Mouse (Mus musculus) heart, embryonic 11.5 days (tissue): Measurements from ENCODE around the gene Tns1. TPM values are rescaled to one million over a fixed set of nuclear protein-coding genes. Genes with fewer than 3 reads are reported as not detected.

Source experiments
- ATAC-seq: fragments of 200-750 bp; cut with Nextera tagmentation; replicated peaks from 2 replicates; pipeline ENCODE4 v1.8.0; 2017; ENCODE audit warnings: moderate library complexity; ENCODE audit not compliant: insufficient number of reproducible peaks, low FRiP score, low TSS enrichment
- H3K27ac ChIP-seq: fragments of 300-500 bp; sonication (generic); 2 replicates; pipeline ENCODE4 v1.5.1; 2014; ENCODE audit warnings: mild to moderate bottlenecking, low read depth, low read length
- H3K27me3 ChIP-seq: fragments of 300-500 bp; sonication (generic); 2 replicates; pipeline ENCODE4 v1.6.1; 2014; ENCODE audit warnings: mild to moderate bottlenecking, low read length, mixed read lengths; ENCODE audit not compliant: control insufficient read depth, insufficient read depth
- H3K36me3 ChIP-seq: fragments of 300-500 bp; sonication (generic); 2 replicates; pipeline ENCODE4 v1.6.1; 2014; ENCODE audit warnings: mild to moderate bottlenecking, low read length, moderate library complexity, mixed read lengths; ENCODE audit not compliant: control insufficient read depth, insufficient read depth
- H3K4me1 ChIP-seq: fragments of 300-500 bp; sonication (generic); 2 replicates; pipeline ENCODE4 v1.6.1; 2014; ENCODE audit warnings: low read length; ENCODE audit not compliant: control insufficient read depth, insufficient read depth
- H3K4me2 ChIP-seq: fragments of 300-500 bp; sonication (generic); 2 replicates; pipeline ENCODE4 v1.6.1; 2014; ENCODE audit warnings: mild to moderate bottlenecking, moderate library complexity
- H3K4me3 ChIP-seq: fragments of 300-500 bp; sonication (generic); 2 replicates; pipeline ENCODE4 v1.5.1; 2014; ENCODE audit warnings: low read depth, low read length
- H3K9ac ChIP-seq: fragments of 300-500 bp; sonication (generic); 2 replicates; pipeline ENCODE4 v1.6.1; 2014; ENCODE audit warnings: mild to moderate bottlenecking, low read depth, low read length, moderate library complexity
- H3K9me3 ChIP-seq: fragments of 300-500 bp; sonication (generic); replicated peaks from 2 replicates; pipeline ENCODE4 v1.6.1; 2016; ENCODE audit warnings: low read length; ENCODE audit not compliant: control insufficient read depth
- WGBS: fragments of 180-500 bp; shearing (Covaris S2); extraction: QIAGEN DNeasy Blood & Tissue Kit; methylation state at CpG from one replicate; pipeline ENCODE4 v1.1.7; 2014; ENCODE audit not compliant: insufficient replicate concordance; 5-methylcytosine and 5-hydroxymethylcytosine counted together
- polyA plus RNA-seq: library from polyadenylated mRNA; unstranded; fragments of >200 nt; fragmentation: Nextera tagmentation; extraction: Ambion mirVana; gene quantifications from 2 replicates; pipeline ENCODE4 v1.2.1, GENCODE M21; 2014

Tns1 gene
- polyA plus RNA-seq, 1 experiment from 2014 or later, result 75.6 TPM

- no peaks in the 10 kb centered on the region; the same call in 1 of the 2 replicates for H3K36me3 ChIP-seq
- H3K9me3 ChIP-seq, result no peaks in the 10 kb centered on the region
- H3K27me3 ChIP-seq, result no peaks in the 10 kb centered on the region
- peak overlapping the region; percentile 90 for H3K9ac ChIP-seq
- 15% methylated on average over 14 of the region's 14 CpGs for WGBS
- no peak overlapping the region for H3K27ac ChIP-seq
- no peak for ATAC-seq
- peak overlapping the region; percentile 62 for H3K4me3 ChIP-seq
- peak overlapping the region; percentile 95 for H3K4me2 ChIP-seq
- H3K4me1 ChIP-seq, result peaks cover 34% of the 10 kb centered on the region
Observed at GRCm38 (mm10) chr1:74067866-74068265, 56.4 kb downstream of the Tns1 start.

- no peak overlapping the region for H3K27ac ChIP-seq
- H3K4me1 ChIP-seq, result peaks cover 34% of the 10 kb centered on the region
- H3K9ac ChIP-seq, result no peak overlapping the region
- whole genome bisulfite sequencing, result 75% methylated on average over 3 of the region's 3 CpGs
- no peaks in the 10 kb centered on the region for H3K27me3 ChIP-seq
- ATAC-seq, result no peak
- no peaks in the 10 kb centered on the region for H3K9me3 ChIP-seq
- H3K4me3 ChIP-seq, result no peak overlapping the region
- no peaks in the 10 kb centered on the region; the same call in 1 of the 2 replicates for H3K36me3 ChIP-seq
- no peak overlapping the region for H3K4me2 ChIP-seq
Observed at GRCm38 (mm10) chr1:74066576-74066975, 57.7 kb downstream of the Tns1 start.

GRCm38 (mm10) chr1:74066061-74066460 lies 58.2 kb downstream of the Tns1 start:
- no peak overlapping the region for H3K27ac ChIP-seq
- H3K9me3 ChIP-seq, result no peaks in the 10 kb centered on the region
- H3K4me1 ChIP-seq, result peaks cover 34% of the 10 kb centered on the region
- no peaks in the 10 kb centered on the region for H3K27me3 ChIP-seq
- no peak overlapping the region for H3K4me3 ChIP-seq
- WGBS, result 72% methylated on average over 5 of the region's 5 CpGs
- H3K36me3 ChIP-seq, result no peaks in the 10 kb centered on the region; the same call in 1 of the 2 replicates
- no peak overlapping the region for H3K9ac ChIP-seq
- ATAC-seq, result no peak
- H3K4me2 ChIP-seq, result no peak overlapping the region

GRCm38 (mm10) chr1:74060046-74060445 lies 64.2 kb downstream of the Tns1 start:
- Histone ChIP-seq H3K27ac (no peak overlapping the region), H3K36me3 (no peaks in the 10 kb centered on the region), H3K4me3 (no peak overlapping the region), H3K27me3 (no peaks in the 10 kb centered on the region), H3K9ac (no peak overlapping the region), H3K4me1 (peaks cover 20% of the 10 kb centered on the region), H3K9me3 (no peaks in the 10 kb centered on the region), H3K4me2 (no peak overlapping the region)
- no peak; the same call in 1 of the 2 replicates for ATAC-seq
- WGBS, result 79% methylated on average over 6 of the region's 6 CpGs

GRCm38 (mm10) chr1:74059552-74059951 lies 64.7 kb downstream of the Tns1 start:
- Histone ChIP-seq H3K27me3 (no peaks in the 10 kb centered on the region), H3K27ac (no peak overlapping the region), H3K4me1 (peaks cover 25% of the 10 kb centered on the region), H3K9ac (no peak overlapping the region), H3K36me3 (no peaks in the 10 kb centered on the region), H3K4me3 (no peak overlapping the region), H3K4me2 (no peak overlapping the region), H3K9me3 (no peaks in the 10 kb centered on the region)
- 84% methylated on average over 5 of the region's 5 CpGs for WGBS
- ATAC-seq, result peak; percentile 26; the same call in 1 of the 2 replicates

- H3K4me2 ChIP-seq, result no peak overlapping the region
- no peaks in the 10 kb centered on the region for H3K9me3 ChIP-seq
- peaks cover 33% of the 10 kb centered on the region for H3K4me1 ChIP-seq
- H3K4me3 ChIP-seq, result no peak overlapping the region
- ATAC-seq, result no peak
- H3K36me3 ChIP-seq, result no peaks in the 10 kb centered on the region
- H3K9ac ChIP-seq, result no peak overlapping the region
- no peak overlapping the region for H3K27ac ChIP-seq
- no peaks in the 10 kb centered on the region for H3K27me3 ChIP-seq
- WGBS, result 68% methylated on average over 4 of the region's 4 CpGs
Observed at GRCm38 (mm10) chr1:74058771-74059170, 65.5 kb downstream of the Tns1 start.

- Histone ChIP-seq H3K4me3 (no peak overlapping the region), H3K27ac (no peak overlapping the region), H3K9me3 (no peaks in the 10 kb centered on the region), H3K4me2 (no peak overlapping the region), H3K4me1 (peaks cover 37% of the 10 kb centered on the region), H3K27me3 (no peaks in the 10 kb centered on the region), H3K36me3 (no peaks in the 10 kb centered on the region), H3K9ac (no peak overlapping the region)
- ATAC-seq, result no peak
- WGBS, result 69% methylated on average over 4 of the region's 4 CpGs
Observed at GRCm38 (mm10) chr1:74058309-74058708, 65.9 kb downstream of the Tns1 start.

GRCm38 (mm10) chr1:74057501-74057900 lies 66.7 kb downstream of the Tns1 start:
- H3K4me3 ChIP-seq, result no peak overlapping the region
- peaks cover 45% of the 10 kb centered on the region for H3K4me1 ChIP-seq
- H3K27ac ChIP-seq, result no peak overlapping the region; the same call in 1 of the 2 replicates
- WGBS, result 72% methylated on average over 5 of the region's 5 CpGs
- no peak overlapping the region for H3K4me2 ChIP-seq
- no peaks in the 10 kb centered on the region for H3K27me3 ChIP-seq
- ATAC-seq, result no peak
- H3K36me3 ChIP-seq, result no peaks in the 10 kb centered on the region
- no peak overlapping the region for H3K9ac ChIP-seq
- H3K9me3 ChIP-seq, result no peaks in the 10 kb centered on the region

GRCm38 (mm10) chr1:74055552-74055951 lies 68.7 kb downstream of the Tns1 start:
- H3K36me3 ChIP-seq, result no peaks in the 10 kb centered on the region
- WGBS, result 74% methylated on average over 4 of the region's 4 CpGs
- no peaks in the 10 kb centered on the region for H3K9me3 ChIP-seq
- no peaks in the 10 kb centered on the region for H3K27me3 ChIP-seq
- 0 out of 2 replicates have a peak overlapping the region, but pooled peaks have one; percentile 16 for H3K9ac ChIP-seq
- peaks cover 57% of the 10 kb centered on the region for H3K4me1 ChIP-seq
- no peak for ATAC-seq
- no peak overlapping the region for H3K4me2 ChIP-seq
- H3K4me3 ChIP-seq, result no peak overlapping the region
- no peak overlapping the region for H3K27ac ChIP-seq
